Mouse (Mus musculus): ENCODE data around the gene Sat2.
A peak's percentile ranks its signal among the peaks of the same experiment; 100 is the strongest.

Sat2 gene

DNA sequence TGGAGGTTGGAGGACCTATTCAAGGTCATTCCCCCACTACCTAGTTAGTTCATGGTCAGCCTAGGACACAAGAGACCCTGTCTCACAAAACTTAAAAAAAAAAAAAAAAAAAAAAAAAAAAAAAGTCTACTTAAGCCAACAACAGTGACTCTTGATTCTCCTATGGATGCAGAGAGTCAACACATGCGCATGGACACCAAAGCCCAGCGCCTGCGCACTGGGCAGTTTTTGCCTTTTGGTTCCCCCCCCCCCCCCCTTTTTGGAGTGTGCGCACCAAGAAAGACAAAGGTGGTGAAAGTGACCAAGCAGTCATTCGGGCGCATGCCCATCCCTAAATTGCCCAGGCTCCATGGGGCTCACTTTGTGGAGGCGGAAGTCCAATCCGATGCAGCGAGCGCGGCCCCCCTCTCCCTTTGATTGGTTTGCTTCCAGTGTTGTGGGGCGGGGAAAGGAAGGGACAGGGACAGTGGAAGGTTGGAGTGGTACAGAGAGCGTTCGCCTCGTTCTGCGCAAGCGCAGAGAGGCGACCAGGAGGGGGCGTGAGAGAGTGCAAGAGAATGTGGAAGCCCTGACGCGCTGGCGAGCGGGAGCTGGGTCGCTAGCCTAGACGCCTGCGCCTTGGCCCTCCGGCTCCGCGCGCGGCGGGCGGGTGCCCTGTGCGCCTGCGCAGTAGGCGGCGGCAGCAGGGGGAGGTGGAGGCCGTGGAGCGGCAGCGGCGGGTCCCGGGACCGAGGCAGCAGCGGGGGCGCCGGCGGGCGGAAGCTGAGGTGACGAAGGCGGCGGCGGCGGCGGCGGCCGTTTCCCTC is 10.7 kb downstream of the Sat2 start, which contains the start of gene Fxr2:
Gene Fxr2, plus strand, starts transcription at position 707 of the 806 bp plus-strand sequence.
- peak; percentile 100 for DNase-seq (ENCODE audit: low read depth, low spot score)

DNA sequence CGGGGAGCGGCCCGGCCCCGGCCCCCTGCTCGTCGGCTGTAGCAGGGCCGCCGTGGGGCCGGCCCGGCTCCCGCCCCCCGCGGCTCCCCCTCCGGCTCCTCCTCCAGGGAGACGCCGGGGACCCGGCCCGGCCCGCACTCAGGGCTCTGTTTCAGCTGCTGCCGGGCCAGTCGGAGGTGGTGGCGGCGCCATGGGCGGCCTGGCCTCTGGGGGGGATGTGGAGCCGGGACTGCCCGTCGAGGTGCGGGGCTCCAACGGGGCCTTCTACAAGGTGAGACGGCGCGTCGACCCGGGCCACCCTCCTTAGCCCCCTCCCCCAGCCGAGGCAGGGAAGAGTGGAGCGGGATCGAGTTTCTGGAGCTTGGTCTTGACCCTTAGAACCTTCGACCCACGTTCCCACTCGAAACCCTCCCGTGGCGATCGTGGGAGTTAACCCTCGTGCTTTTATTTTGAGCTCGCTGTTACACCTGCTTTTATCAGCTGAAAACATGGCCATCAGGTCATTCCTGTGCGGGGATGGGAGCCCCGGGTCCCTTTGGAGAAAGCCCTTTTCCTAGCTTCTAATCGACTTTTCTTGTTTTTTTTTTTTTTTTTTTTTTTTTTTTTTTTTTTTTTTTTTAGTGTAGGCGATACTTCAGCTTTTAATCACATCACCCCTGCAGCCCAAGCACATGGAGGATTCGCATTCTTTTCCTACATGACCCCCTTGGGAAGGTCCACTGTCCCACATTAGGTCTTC is 11.5 kb downstream of the Sat2 start:
- DNase-seq (ENCODE audit: low read depth, low spot score): peak; percentile 36

GRCm38 (mm10) chr11:69635471-69635870 is 13.6 kb downstream of the Sat2 start:
- DNase-seq (ENCODE audit: low read depth, low spot score): no peak

DNA sequence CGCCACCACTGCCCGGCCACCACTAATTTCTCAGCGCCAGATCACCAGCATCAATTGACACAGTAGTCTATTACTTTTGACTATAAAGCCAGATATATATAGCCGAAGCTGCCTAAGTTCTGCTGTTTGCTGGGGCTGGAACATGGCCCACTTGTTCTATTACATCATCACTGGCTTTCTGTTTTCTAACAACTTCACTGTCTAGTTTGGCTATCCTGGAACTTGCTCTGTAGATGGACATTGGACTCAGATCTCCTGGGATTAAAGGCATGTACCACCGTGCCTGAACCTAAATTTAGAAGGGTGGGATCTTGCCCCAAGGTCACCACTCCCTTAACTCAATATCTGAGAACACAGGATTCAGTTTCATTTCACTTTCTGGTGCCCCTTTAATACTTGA is 24.0 kb downstream of the Sat2 start:
- no peak for DNase-seq (ENCODE audit: low read depth, low spot score)

- DNase-seq (ENCODE audit: low read depth, low spot score): no peak
These were observed 31.6 kb downstream of the Sat2 start for GRCm38 (mm10) chr11:69653399-69653798.

DNA sequence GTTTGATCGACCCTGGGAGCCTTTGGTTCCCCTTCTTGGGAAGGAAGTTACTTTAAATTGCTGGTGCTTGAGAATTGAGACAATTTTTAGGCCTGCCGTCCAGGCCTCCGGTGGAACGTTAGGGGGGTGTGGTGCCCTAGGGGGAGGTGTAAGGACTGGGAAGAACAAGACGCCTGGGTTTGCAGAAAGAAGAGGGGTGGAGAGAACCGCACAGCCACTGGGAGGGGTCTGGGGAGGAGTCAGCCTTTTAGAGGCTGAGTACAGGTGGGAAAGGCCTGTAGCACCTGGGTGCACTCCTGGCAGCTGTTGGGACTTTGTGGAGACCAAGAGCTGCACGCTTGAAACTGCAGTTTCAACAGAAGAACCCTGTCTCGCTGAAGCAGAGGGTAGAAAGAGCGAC is 32.9 kb downstream of the Sat2 start:
- no peak for DNase-seq (ENCODE audit: low read depth, low spot score)

GRCm38 (mm10) chr11:69655264-69656064 is 33.6 kb downstream of the Sat2 start, which contains the start of gene Sox15:
Gene Sox15, plus strand, starts transcription at chr11:69655314.
- DNase-seq (ENCODE audit: low read depth, low spot score): peak; percentile 85

DNA sequence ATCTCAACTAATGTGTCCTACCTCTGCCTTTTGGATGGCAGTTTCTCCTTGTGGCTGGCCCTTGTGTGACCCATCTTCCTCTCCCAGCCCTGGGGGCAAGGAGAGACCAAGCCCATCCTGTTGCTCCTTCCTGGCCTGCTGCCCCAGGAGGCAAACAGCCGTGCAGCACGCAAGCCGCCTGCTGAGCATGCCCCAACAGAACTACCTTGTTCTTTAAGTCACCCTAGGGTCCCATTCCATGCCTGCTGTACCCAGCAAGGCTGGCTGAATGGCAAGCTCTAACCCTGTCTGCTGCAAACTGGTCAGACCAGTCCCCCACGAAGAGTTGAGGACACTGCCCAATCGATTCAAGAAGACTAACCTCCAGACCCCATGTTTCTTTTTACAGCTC is 34.2 kb downstream of the Sat2 start:
- no peak for DNase-seq (ENCODE audit: low read depth, low spot score)

GRCm38 (mm10) chr11:69656617-69657461 is 35.0 kb downstream of the Sat2 start:
- peak; percentile 81 for DNase-seq (ENCODE audit: low read depth, low spot score)

DNA sequence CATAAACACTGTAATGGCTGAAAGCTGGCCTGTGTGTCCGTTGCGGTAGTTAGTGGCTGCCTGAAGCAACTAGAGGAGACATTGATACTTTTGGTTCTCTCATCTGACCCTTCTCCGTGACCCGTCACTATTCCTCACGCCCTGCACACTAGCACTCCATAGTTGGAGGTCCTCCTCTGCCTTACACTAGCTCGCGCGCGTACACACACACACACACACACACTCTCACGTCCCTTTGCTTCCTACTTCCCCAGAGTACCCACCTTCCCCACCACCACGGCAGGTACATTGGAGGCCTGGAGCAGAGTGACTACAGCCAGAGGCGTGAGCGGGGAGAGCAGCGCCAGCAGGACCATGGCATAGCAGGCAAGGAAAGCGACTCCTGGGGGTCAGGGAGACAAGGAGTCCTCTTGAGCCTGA is 35.6 kb downstream of the Sat2 start:
- no peak for DNase-seq (ENCODE audit: low read depth, low spot score)

- no peak for DNase-seq (ENCODE audit: low read depth, low spot score)
These were observed 39.5 kb downstream of the Sat2 start for GRCm38 (mm10) chr11:69661221-69661881.

- DNase-seq (ENCODE audit: low read depth, low spot score): peak; percentile 98
These were observed 40.6 kb downstream of the Sat2 start, which contains the start of gene Mpdu1 for GRCm38 (mm10) chr11:69662213-69662966. Gene Mpdu1, minus strand, starts transcription at chr11:69662642.

- no peak for DNase-seq (ENCODE audit: low read depth, low spot score)
These were observed 41.3 kb downstream of the Sat2 start for GRCm38 (mm10) chr11:69662967-69663671.

- DNase-seq (ENCODE audit: low read depth, low spot score): no peak
These were observed 42.0 kb downstream of the Sat2 start for GRCm38 (mm10) chr11:69663795-69664194.

GRCm38 (mm10) chr11:69664841-69665240 is 43.0 kb downstream of the Sat2 start:
- DNase-seq (ENCODE audit: low read depth, low spot score): no peak

GRCm38 (mm10) chr11:69665457-69665960 is 43.7 kb downstream of the Sat2 start:
- DNase-seq (ENCODE audit: low read depth, low spot score): no peak

DNA sequence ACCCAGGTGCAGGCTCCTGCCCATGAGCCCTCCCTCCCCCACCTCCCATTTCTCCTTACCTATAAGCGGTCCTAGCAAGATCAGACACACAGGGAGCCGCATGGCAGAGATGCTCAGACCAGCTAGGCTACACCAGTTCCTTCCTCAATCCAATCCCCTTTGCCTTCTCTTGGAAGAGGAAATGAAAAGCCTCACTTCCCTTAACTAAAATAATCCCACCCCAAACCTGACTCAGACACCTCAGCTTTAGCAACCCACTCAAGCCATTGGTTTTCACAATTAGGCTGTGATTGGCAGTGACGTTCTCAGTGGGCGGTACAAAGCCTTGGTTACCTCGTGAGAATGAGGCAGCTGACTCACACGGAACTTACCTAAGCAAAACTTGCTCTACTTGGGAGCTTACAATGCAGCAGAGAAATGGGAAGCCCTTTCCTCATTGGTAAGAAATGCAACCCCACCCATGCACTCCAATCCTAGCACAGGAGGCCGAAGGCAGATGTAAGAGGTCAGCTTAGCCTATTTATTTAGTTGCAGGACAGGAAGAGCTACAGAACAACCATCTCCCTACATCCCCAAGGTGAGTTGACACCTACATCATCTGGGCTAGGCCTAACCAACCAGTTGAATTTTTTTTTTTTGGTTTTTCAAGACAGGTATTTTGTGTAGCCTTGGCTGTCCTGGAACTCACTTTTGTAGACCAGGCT is 44.3 kb downstream of the Sat2 start, which contains the start of gene Cd68:
Gene Cd68, minus strand, starts transcription at position 193 of the 704 bp plus-strand sequence.
- peak; percentile 48 for DNase-seq (ENCODE audit: low read depth, low spot score)

DNA sequence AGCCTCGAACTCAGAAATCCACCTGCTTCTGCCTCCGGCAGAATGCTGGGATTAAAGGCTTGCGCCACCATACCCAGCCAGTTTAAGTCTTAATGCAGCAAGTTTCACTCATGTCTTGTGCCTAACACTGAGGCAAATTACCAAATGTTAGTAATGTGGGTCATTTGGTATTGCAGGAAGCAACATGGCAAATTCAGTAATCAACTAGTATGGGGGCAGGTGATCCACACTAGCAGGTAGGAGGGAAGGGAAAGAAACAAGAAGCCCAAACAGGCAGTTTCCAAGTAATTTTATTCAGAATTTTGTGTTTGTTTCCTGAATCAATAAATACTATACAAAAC is 44.8 kb downstream of the Sat2 start:
- DNase-seq (ENCODE audit: low read depth, low spot score): no peak

All from forelimb bud, embryonic 11.5 days (tissue).